Mouse (Mus musculus) erythroblast, adult 5-6 weeks (primary cell): Measurements from ENCODE around the gene Ocel1. TPM values are rescaled to one million over a fixed set of nuclear protein-coding genes. Genes with fewer than 3 reads are reported as not detected.
A peak's percentile ranks its signal among the peaks of the same experiment; 100 is the strongest.

Experiments
- ATAC-seq: replicated peaks from 2 replicates; pipeline ENCODE4 v1.8.0; 2016; ENCODE audit warnings: moderate number of reproducible peaks, mild to moderate bottlenecking, moderate TSS enrichment, inconsistent platforms; ENCODE audit not compliant: poor library complexity, low FRiP score, severe bottlenecking
- total RNA-seq, 2 experiments: library from RNA; stranded (forward) in 1 of 2; stranded (reverse) in 1 of 2; fragments of 150-400 nt in 1 of 2; fragments of 200-764, 138-1000 nt in 1 of 2; gene quantifications; 2 replicates each; pipeline versions ENCODE4 v1.2.3 to v1.2.4; 2015 to 2017; ENCODE audit warnings: low replicate concordance in 2 of 2

The Ocel1 gene
- total RNA-seq, 2 experiments from 2014 or later, result 2.1 to 3.2 TPM

GRCm38 (mm10) chr8:71400826-71401225 is 29.7 kb downstream of the Ocel1 start:
- no peak for ATAC-seq

- ATAC-seq, result no peak
These were observed 30.4 kb downstream of the Ocel1 start for GRCm38 (mm10) chr8:71401454-71401853.

- ATAC-seq, result no peak
These were observed 31.4 kb downstream of the Ocel1 start for GRCm38 (mm10) chr8:71402446-71402964.

- ATAC-seq, result no peak
These were observed 32.2 kb downstream of the Ocel1 start for GRCm38 (mm10) chr8:71403107-71403885.

- no peak for ATAC-seq
These were observed 32.9 kb downstream of the Ocel1 start for GRCm38 (mm10) chr8:71404011-71404410.

- ATAC-seq, result no peak
These were observed 33.9 kb downstream of the Ocel1 start for GRCm38 (mm10) chr8:71404951-71405351.

- peak; percentile 86 for ATAC-seq
These were observed 34.5 kb downstream of the Ocel1 start, which contains the start of gene Ankle1 for GRCm38 (mm10) chr8:71405401-71406098. Ankle1 (plus strand) TSS chr8:71406010.

GRCm38 (mm10) chr8:71406099-71407015 is 35.3 kb downstream of the Ocel1 start:
- ATAC-seq, result peak; percentile 68

- no peak for ATAC-seq
These were observed 36.3 kb downstream of the Ocel1 start for GRCm38 (mm10) chr8:71407441-71407840.

GRCm38 (mm10) chr8:71408231-71408630 is 37.1 kb downstream of the Ocel1 start:
- no peak for ATAC-seq

GRCm38 (mm10) chr8:71411535-71412273 is 40.6 kb downstream of the Ocel1 start:
- ATAC-seq, result no peak

- no peak for ATAC-seq
These were observed 51.0 kb downstream of the Ocel1 start for GRCm38 (mm10) chr8:71422121-71422520.

Other genes with a start within 250 kb of the Ocel1 start
- 8.1 and 13.6 TPM in 2 replicates for gene Myo9b, start 98.6 kb upstream of the Ocel1 start, total RNA-seq (2015; ENCODE audit: low replicate concordance)
- 14.5 and 22.6 TPM in 2 replicates for gene Myo9b, start 98.6 kb upstream of the Ocel1 start, total RNA-seq (2017; ENCODE audit: low replicate concordance)
- 10.8 and 12.7 TPM in 2 replicates for gene Haus8, start 98.4 kb upstream of the Ocel1 start, total RNA-seq (2015; ENCODE audit: low replicate concordance)
- gene Haus8, start 98.4 kb upstream of the Ocel1 start, total RNA-seq (2017; ENCODE audit: low replicate concordance), result 20.8 and 32.6 TPM in 2 replicates
- gene Use1, start 4.5 kb upstream of the Ocel1 start, total RNA-seq (2015; ENCODE audit: low replicate concordance), result 35.2 and 37.4 TPM in 2 replicates
- 34.8 and 38.3 TPM in 2 replicates for gene Use1, start 4.5 kb upstream of the Ocel1 start, total RNA-seq (2017; ENCODE audit: low replicate concordance)
- gene Nr2f6, start 10.7 kb downstream of the Ocel1 start, total RNA-seq (2015; ENCODE audit: low replicate concordance), result 1.7 and 6.9 TPM in 2 replicates
- gene Nr2f6, start 10.7 kb downstream of the Ocel1 start, total RNA-seq (2017; ENCODE audit: low replicate concordance), result 0.42 and 0.94 TPM in 2 replicates
- gene Ushbp1, start 24.5 kb downstream of the Ocel1 start, total RNA-seq (2015; ENCODE audit: low replicate concordance), result not detected in 2 replicates
- not detected in 2 replicates for gene Ushbp1, start 24.5 kb downstream of the Ocel1 start, total RNA-seq (2017; ENCODE audit: low replicate concordance)
- gene Babam1, start 25.6 kb downstream of the Ocel1 start, total RNA-seq (2015; ENCODE audit: low replicate concordance), result 31.9 and 60.8 TPM in 2 replicates
- 29.0 and 35.2 TPM in 2 replicates for gene Babam1, start 25.6 kb downstream of the Ocel1 start, total RNA-seq (2017; ENCODE audit: low replicate concordance)
- gene Ankle1, start 34.7 kb downstream of the Ocel1 start, total RNA-seq (2015; ENCODE audit: low replicate concordance), result 8.2 and 10.8 TPM in 2 replicates
- gene Ankle1, start 34.7 kb downstream of the Ocel1 start, total RNA-seq (2017; ENCODE audit: low replicate concordance), result 35.5 and 44.7 TPM in 2 replicates
- gene Abhd8, start 92.4 kb downstream of the Ocel1 start, total RNA-seq (2015; ENCODE audit: low replicate concordance), result 0.58 and 0.63 TPM in 2 replicates
- gene Abhd8, start 92.4 kb downstream of the Ocel1 start, total RNA-seq (2017; ENCODE audit: low replicate concordance), result 2.2 and 3.5 TPM in 2 replicates
- gene Mrpl34, start 93.7 kb downstream of the Ocel1 start, total RNA-seq (2015; ENCODE audit: low replicate concordance), result 1.9 and 20.9 TPM in 2 replicates
- gene Mrpl34, start 93.7 kb downstream of the Ocel1 start, total RNA-seq (2017; ENCODE audit: low replicate concordance), result 6.0 and 12.1 TPM in 2 replicates
- gene Dda1, start 97.9 kb downstream of the Ocel1 start, total RNA-seq (2015; ENCODE audit: low replicate concordance), result 7.7 and 15.0 TPM in 2 replicates
- 5.7 and 7.9 TPM in 2 replicates for gene Dda1, start 97.9 kb downstream of the Ocel1 start, total RNA-seq (2017; ENCODE audit: low replicate concordance)
- gene Ano8, start 114.7 kb downstream of the Ocel1 start, total RNA-seq (2015; ENCODE audit: low replicate concordance), result 0.21 TPM in 1 of 2 replicates, not detected in the other
- gene Ano8, start 114.7 kb downstream of the Ocel1 start, total RNA-seq (2017; ENCODE audit: low replicate concordance), result 0.14 TPM in 1 of 2 replicates, not detected in the other
- 0.58 and 3.1 TPM in 2 replicates for gene Gtpbp3, start 116.8 kb downstream of the Ocel1 start, total RNA-seq (2015; ENCODE audit: low replicate concordance)
- gene Gtpbp3, start 116.8 kb downstream of the Ocel1 start, total RNA-seq (2017; ENCODE audit: low replicate concordance), result 1.7 and 3.9 TPM in 2 replicates
- 0.84 TPM in 1 of 2 replicates, not detected in the other for gene Plvap, start 140.5 kb downstream of the Ocel1 start, total RNA-seq (2015; ENCODE audit: low replicate concordance)
- gene Plvap, start 140.5 kb downstream of the Ocel1 start, total RNA-seq (2017; ENCODE audit: low replicate concordance), result 0.26 TPM in 1 of 2 replicates, not detected in the other
- not detected in 2 replicates for gene Ccdc194, start 154.4 kb downstream of the Ocel1 start, total RNA-seq (2015; ENCODE audit: low replicate concordance)
- gene Ccdc194, start 154.4 kb downstream of the Ocel1 start, total RNA-seq (2017; ENCODE audit: low replicate concordance), result not detected in 2 replicates
- 5.6 and 7.7 TPM in 2 replicates for gene Bst2, start 166.2 kb downstream of the Ocel1 start, total RNA-seq (2015; ENCODE audit: low replicate concordance)
- gene Bst2, start 166.2 kb downstream of the Ocel1 start, total RNA-seq (2017; ENCODE audit: low replicate concordance), result 8.2 and 10.1 TPM in 2 replicates
- 11.3 and 18.6 TPM in 2 replicates for gene Mvb12a, start 171.6 kb downstream of the Ocel1 start, total RNA-seq (2015; ENCODE audit: low replicate concordance)
- gene Mvb12a, start 171.6 kb downstream of the Ocel1 start, total RNA-seq (2017; ENCODE audit: low replicate concordance), result 5.0 and 9.1 TPM in 2 replicates
- not detected in 2 replicates for gene Tmem221, start 187.6 kb downstream of the Ocel1 start, total RNA-seq (2015; ENCODE audit: low replicate concordance)
- gene Tmem221, start 187.6 kb downstream of the Ocel1 start, total RNA-seq (2017; ENCODE audit: low replicate concordance), result not detected in 2 replicates
- gene Nxnl1, start 195.3 kb downstream of the Ocel1 start, total RNA-seq (2015; ENCODE audit: low replicate concordance), result not detected in 2 replicates
- gene Nxnl1, start 195.3 kb downstream of the Ocel1 start, total RNA-seq (2017; ENCODE audit: low replicate concordance), result not detected in 2 replicates
- gene Slc27a1, start 197.6 kb downstream of the Ocel1 start, total RNA-seq (2015; ENCODE audit: low replicate concordance), result 0.42 and 1.2 TPM in 2 replicates
- gene Slc27a1, start 197.6 kb downstream of the Ocel1 start, total RNA-seq (2017; ENCODE audit: low replicate concordance), result 0.51 TPM in 1 of 2 replicates, not detected in the other
- 24.0 and 27.4 TPM in 2 replicates for gene Pgls, start 220.9 kb downstream of the Ocel1 start, total RNA-seq (2015; ENCODE audit: low replicate concordance)
- gene Pgls, start 220.9 kb downstream of the Ocel1 start, total RNA-seq (2017; ENCODE audit: low replicate concordance), result 13.5 and 23.2 TPM in 2 replicates
- not detected in 2 replicates for gene Fam129c, start 226.3 kb downstream of the Ocel1 start, total RNA-seq (2015; ENCODE audit: low replicate concordance)
- not detected in 2 replicates for gene Fam129c, start 226.3 kb downstream of the Ocel1 start, total RNA-seq (2017; ENCODE audit: low replicate concordance)
- 9.8 and 19.9 TPM in 2 replicates for gene Colgalt1, start 239.7 kb downstream of the Ocel1 start, total RNA-seq (2015; ENCODE audit: low replicate concordance)
- 9.6 and 10.8 TPM in 2 replicates for gene Colgalt1, start 239.7 kb downstream of the Ocel1 start, total RNA-seq (2017; ENCODE audit: low replicate concordance)